Mouse (Mus musculus): ENCODE results near the gene Efna4. TPM values are rescaled to one million over a fixed set of nuclear protein-coding genes. Genes with fewer than 3 reads are reported as not detected.

The Efna4 gene
- polyA plus RNA-seq, 1 experiment from 2014 or later, result 4.3 TPM

GRCm38 (mm10) chr3:89314791-89315190 is 23.0 kb downstream of the Efna4 start:
- Histone ChIP-seq H3K4me2 (peak overlapping the region; percentile 39), H3K4me3 (no peak overlapping the region), H3K27ac (no peak overlapping the region), H3K9me3 (no peaks in the 10 kb centered on the region), H3K9ac (no peak overlapping the region; the same call in 1 of the 2 replicates), H3K4me1 (peaks cover 45% of the 10 kb centered on the region), H3K27me3 (replicated peaks) (peaks cover 19% of the 10 kb centered on the region), H3K36me3 (replicated peaks) (no peaks in the 10 kb centered on the region; the same call in 1 of the 2 replicates)
- ATAC-seq (replicated peaks), result no peak
- WGBS, result 43% methylated on average over 2 of the region's 2 CpGs

- peaks cover 41% of the 10 kb centered on the region for H3K4me1 ChIP-seq
- WGBS, result 73% methylated on average over 5 of the region's 5 CpGs
- no peaks in the 10 kb centered on the region; the same call in 1 of the 2 replicates for H3K36me3 ChIP-seq (replicated peaks)
- no peaks in the 10 kb centered on the region for H3K9me3 ChIP-seq
- H3K9ac ChIP-seq, result no peak overlapping the region
- H3K4me3 ChIP-seq, result no peak overlapping the region
- H3K27ac ChIP-seq, result no peak overlapping the region
- no peak for ATAC-seq (replicated peaks)
- H3K4me2 ChIP-seq, result no peak overlapping the region
- peaks cover 19% of the 10 kb centered on the region for H3K27me3 ChIP-seq (replicated peaks)
Measured at GRCm38 (mm10) chr3:89314340-89314739, 23.5 kb downstream of the Efna4 start.

- Histone ChIP-seq H3K9ac (no peak overlapping the region), H3K36me3 (replicated peaks) (no peaks in the 10 kb centered on the region), H3K4me2 (no peak overlapping the region), H3K4me3 (no peak overlapping the region), H3K4me1 (0 out of 2 replicates have a peak, but pooled peaks cover 2% of the 10 kb centered on the region), H3K9me3 (no peaks in the 10 kb centered on the region), H3K27ac (no peak overlapping the region), H3K27me3 (replicated peaks) (no peaks in the 10 kb centered on the region)
- peak; percentile 85 for ATAC-seq (replicated peaks)
- 2% methylated on average over 9 of the region's 9 CpGs for WGBS
Measured at GRCm38 (mm10) chr3:89308089-89308488, 29.7 kb downstream of the Efna4 start.

- 0 out of 2 replicates have a peak, but pooled peaks cover 2% of the 10 kb centered on the region for H3K4me1 ChIP-seq
- H3K36me3 ChIP-seq (replicated peaks), result no peaks in the 10 kb centered on the region
- H3K27me3 ChIP-seq (replicated peaks), result no peaks in the 10 kb centered on the region
- no peaks in the 10 kb centered on the region for H3K9me3 ChIP-seq
- ATAC-seq (replicated peaks), result no peak
- 81% methylated on average over 8 of the region's 8 CpGs for WGBS
- H3K4me2 ChIP-seq, result no peak overlapping the region
- H3K27ac ChIP-seq, result no peak overlapping the region
- H3K9ac ChIP-seq, result no peak overlapping the region
- H3K4me3 ChIP-seq, result no peak overlapping the region
Measured at GRCm38 (mm10) chr3:89305551-89306325, 32.1 kb downstream of the Efna4 start.

- no peaks in the 10 kb centered on the region for H3K36me3 ChIP-seq (replicated peaks)
- H3K27ac ChIP-seq, result no peak overlapping the region
- 77% methylated on average over 4 of the region's 4 CpGs for WGBS
- no peaks in the 10 kb centered on the region for H3K9me3 ChIP-seq
- ATAC-seq (replicated peaks), result no peak
- 0 out of 2 replicates have a peak, but pooled peaks cover 2% of the 10 kb centered on the region for H3K4me1 ChIP-seq
- H3K27me3 ChIP-seq (replicated peaks), result peaks cover 4% of the 10 kb centered on the region; the same call in 1 of the 2 replicates
- H3K4me2 ChIP-seq, result no peak overlapping the region
- no peak overlapping the region for H3K9ac ChIP-seq
- no peak overlapping the region for H3K4me3 ChIP-seq
Measured at GRCm38 (mm10) chr3:89305105-89305504, 32.7 kb downstream of the Efna4 start.

GRCm38 (mm10) chr3:89304440-89304839 is 33.4 kb downstream of the Efna4 start:
- Histone ChIP-seq H3K4me1 (peaks cover 5% of the 10 kb centered on the region; the same call in 1 of the 2 replicates), H3K27me3 (replicated peaks) (peaks cover 4% of the 10 kb centered on the region; the same call in 1 of the 2 replicates), H3K36me3 (replicated peaks) (no peaks in the 10 kb centered on the region), H3K4me2 (no peak overlapping the region), H3K4me3 (no peak overlapping the region), H3K9me3 (no peaks in the 10 kb centered on the region), H3K9ac (no peak overlapping the region), H3K27ac (no peak overlapping the region)
- WGBS, result 68% methylated on average over 6 of the region's 6 CpGs
- no peak for ATAC-seq (replicated peaks)

GRCm38 (mm10) chr3:89300514-89300913 is 37.3 kb downstream of the Efna4 start:
- no peak overlapping the region for H3K9ac ChIP-seq
- H3K36me3 ChIP-seq (replicated peaks), result no peaks in the 10 kb centered on the region
- H3K9me3 ChIP-seq, result no peaks in the 10 kb centered on the region
- no peak overlapping the region for H3K4me2 ChIP-seq
- 74% methylated on average over 2 of the region's 2 CpGs for WGBS
- no peak for ATAC-seq (replicated peaks)
- peaks cover 4% of the 10 kb centered on the region; the same call in 1 of the 2 replicates for H3K4me1 ChIP-seq
- peaks cover 4% of the 10 kb centered on the region; the same call in 1 of the 2 replicates for H3K27me3 ChIP-seq (replicated peaks)
- H3K27ac ChIP-seq, result no peak overlapping the region
- H3K4me3 ChIP-seq, result no peak overlapping the region

- Histone ChIP-seq H3K9me3 (no peaks in the 10 kb centered on the region), H3K36me3 (replicated peaks) (no peaks in the 10 kb centered on the region), H3K4me2 (0 out of 2 replicates have a peak overlapping the region, but pooled peaks have one; percentile 39), H3K27ac (no peak overlapping the region), H3K4me1 (peaks cover 4% of the 10 kb centered on the region; the same call in 1 of the 2 replicates), H3K4me3 (no peak overlapping the region), H3K9ac (no peak overlapping the region), H3K27me3 (replicated peaks) (peaks cover 4% of the 10 kb centered on the region; the same call in 1 of the 2 replicates)
- 52% methylated on average over 1 of the region's 1 CpGs for WGBS
- ATAC-seq (replicated peaks), result no peak
Measured at GRCm38 (mm10) chr3:89300071-89300470, 37.8 kb downstream of the Efna4 start.

- Histone ChIP-seq H3K4me1 (peaks cover 4% of the 10 kb centered on the region; the same call in 1 of the 2 replicates), H3K4me3 (0 out of 2 replicates have a peak overlapping the region, but pooled peaks have one; percentile 2), H3K9ac (no peak overlapping the region), H3K4me2 (peak overlapping the region; percentile 39), H3K27ac (no peak overlapping the region), H3K27me3 (replicated peaks) (peaks cover 4% of the 10 kb centered on the region; the same call in 1 of the 2 replicates), H3K9me3 (no peaks in the 10 kb centered on the region), H3K36me3 (replicated peaks) (no peaks in the 10 kb centered on the region)
- ATAC-seq (replicated peaks), result no peak
- WGBS, result 4% methylated on average over 14 of the region's 14 CpGs
Measured at GRCm38 (mm10) chr3:89299499-89299898, 38.3 kb downstream of the Efna4 start.

GRCm38 (mm10) chr3:89298908-89299307 is 38.9 kb downstream of the Efna4 start:
- H3K9ac ChIP-seq, result no peak overlapping the region
- H3K4me1 ChIP-seq, result peaks cover 4% of the 10 kb centered on the region; the same call in 1 of the 2 replicates
- WGBS, result 84% methylated on average over 6 of the region's 6 CpGs
- no peak for ATAC-seq (replicated peaks)
- H3K9me3 ChIP-seq, result no peaks in the 10 kb centered on the region
- no peaks in the 10 kb centered on the region for H3K36me3 ChIP-seq (replicated peaks)
- H3K4me3 ChIP-seq, result no peak overlapping the region
- peaks cover 4% of the 10 kb centered on the region; the same call in 1 of the 2 replicates for H3K27me3 ChIP-seq (replicated peaks)
- H3K27ac ChIP-seq, result no peak overlapping the region
- H3K4me2 ChIP-seq, result no peak overlapping the region

- Histone ChIP-seq H3K27me3 (replicated peaks) (peaks cover 4% of the 10 kb centered on the region; the same call in 1 of the 2 replicates), H3K4me2 (no peak overlapping the region), H3K4me3 (no peak overlapping the region), H3K4me1 (peaks cover 4% of the 10 kb centered on the region; the same call in 1 of the 2 replicates), H3K36me3 (replicated peaks) (no peaks in the 10 kb centered on the region), H3K9me3 (no peaks in the 10 kb centered on the region), H3K27ac (no peak overlapping the region), H3K9ac (no peak overlapping the region)
- 77% methylated on average over 11 of the region's 11 CpGs for WGBS
- ATAC-seq (replicated peaks), result no peak
Measured at GRCm38 (mm10) chr3:89296761-89297396, 40.9 kb downstream of the Efna4 start.

GRCm38 (mm10) chr3:89295685-89296230 is 42.1 kb downstream of the Efna4 start:
- no peak overlapping the region for H3K4me2 ChIP-seq
- ATAC-seq (replicated peaks), result no peak
- 85% methylated on average over 8 of the region's 8 CpGs for whole genome bisulfite sequencing

More at GRCm38 (mm10) chr3:89295685-89296230, 42.1 kb downstream of the Efna4 start:
- Histone ChIP-seq H3K9me3 (no peaks in the 10 kb centered on the region), H3K36me3 (replicated peaks) (no peaks in the 10 kb centered on the region), H3K9ac (no peak overlapping the region), H3K27ac (no peak overlapping the region), H3K4me3 (no peak overlapping the region), H3K4me1 (peaks cover 4% of the 10 kb centered on the region; the same call in 1 of the 2 replicates), H3K27me3 (replicated peaks) (peaks cover 4% of the 10 kb centered on the region; the same call in 1 of the 2 replicates)
